Mouse (Mus musculus) liver, embryonic 16.5 days (tissue): ENCODE results near the gene Slc1a4. TPM values are rescaled to one million over a fixed set of nuclear protein-coding genes. Genes with fewer than 3 reads are reported as not detected.

Experiments used
- ATAC-seq: fragments of 200-750 bp; cut with Nextera tagmentation; 2 replicates; pipeline ENCODE4 v1.8.0; 2017; ENCODE audit warnings: low read depth, mild to moderate bottlenecking, moderate number of reproducible peaks, moderate library complexity
- H3K27ac ChIP-seq: fragments of 300-500 bp; sonication (generic); 2 replicates; pipeline ENCODE4 v1.5.1; 2014; ENCODE audit warnings: mild to moderate bottlenecking, low read length
- H3K27me3 ChIP-seq: fragments of 300-500 bp; sonication (generic); 2 replicates; pipeline ENCODE4 v1.6.1; 2014; ENCODE audit warnings: low read depth, low read length, mixed read lengths; ENCODE audit not compliant: control insufficient read depth, insufficient read depth
- H3K36me3 ChIP-seq: fragments of 300-500 bp; sonication (generic); 2 replicates; pipeline ENCODE4 v1.6.1; 2014; ENCODE audit warnings: mild to moderate bottlenecking; ENCODE audit not compliant: control insufficient read depth, insufficient read depth
- H3K4me1 ChIP-seq: fragments of 300-500 bp; sonication (generic); 2 replicates; pipeline ENCODE4 v1.6.1; 2014; ENCODE audit warnings: low read depth, low read length, mixed read lengths; ENCODE audit not compliant: control insufficient read depth
- H3K4me2 ChIP-seq: fragments of 300-500 bp; sonication (generic); 2 replicates; pipeline ENCODE4 v1.6.1; 2014; ENCODE audit warnings: low read depth, low read length, mixed read lengths
- H3K4me3 ChIP-seq: fragments of 300-500 bp; sonication (generic); 2 replicates; pipeline ENCODE4 v1.5.1; 2014; ENCODE audit warnings: low read depth, mild to moderate bottlenecking, low read length
- H3K9ac ChIP-seq: fragments of 300-500 bp; sonication (generic); 2 replicates; pipeline ENCODE4 v1.6.1; 2014; ENCODE audit warnings: low read depth, low read length
- H3K9me3 ChIP-seq: fragments of 300-500 bp; sonication (generic); replicated peaks from 2 replicates; pipeline ENCODE4 v1.6.1; 2016; ENCODE audit warnings: low read length; ENCODE audit not compliant: control insufficient read depth
- WGBS: fragments of 180-500 bp; shearing (Covaris S2); extraction: QIAGEN DNeasy Blood & Tissue Kit; methylation state at CpG from one replicate; pipeline ENCODE4 v1.1.7; 2014; ENCODE audit not compliant: insufficient replicate concordance; 5-methylcytosine and 5-hydroxymethylcytosine counted together
- polyA plus RNA-seq: library from polyadenylated mRNA; unstranded; fragments of >200 nt; fragmentation: Nextera tagmentation; extraction: Ambion mirVana; gene quantifications from 2 replicates; pipeline ENCODE4 v1.2.1, GENCODE M21; 2015

The Slc1a4 gene
- polyA plus RNA-seq: 14.6 and 15.0 TPM in 2 replicates

- H3K9ac ChIP-seq: peak within 1 kb of the TSS; percentile 90
- peak within 1 kb of the TSS; percentile 83 for H3K4me3 ChIP-seq
- H3K4me2 ChIP-seq: peak within 1 kb of the TSS; percentile 100
- H3K27me3 ChIP-seq: no peaks in the 10 kb centered on the region
- under 1% methylated on average over 48 of the region's 48 CpGs for WGBS
- H3K36me3 ChIP-seq: no peaks in the 10 kb centered on the region
- ATAC-seq: peak; percentile 97
- peak within 1 kb of the TSS; percentile 97 for H3K27ac ChIP-seq
- H3K9me3 ChIP-seq: no peaks in the 10 kb centered on the region
- H3K4me1 ChIP-seq: peaks cover 15% of the 10 kb centered on the region
Measured at GRCm38 (mm10) chr11:20332561-20333514, at the start of gene Slc1a4. Slc1a4 (minus strand) TSS chr11:20332713.

GRCm38 (mm10) chr11:20380106-20380505 is 47.6 kb upstream of the Slc1a4 start:
- 57% methylated on average over 4 of the region's 4 CpGs for WGBS
- Histone ChIP-seq H3K4me1 (no peaks in the 10 kb centered on the region), H3K36me3 (no peaks in the 10 kb centered on the region), H3K4me3 (no peak overlapping the region), H3K9ac (no peak overlapping the region), H3K4me2 (no peak overlapping the region), H3K27me3 (no peaks in the 10 kb centered on the region), H3K9me3 (no peaks in the 10 kb centered on the region; the same call in 1 of the 2 replicates), H3K27ac (no peak overlapping the region)
- no peak for ATAC-seq

GRCm38 (mm10) chr11:20376642-20377041 is 44.1 kb upstream of the Slc1a4 start:
- no peak overlapping the region for H3K4me3 ChIP-seq
- no peaks in the 10 kb centered on the region; the same call in 1 of the 2 replicates for H3K9me3 ChIP-seq
- H3K27me3 ChIP-seq: no peaks in the 10 kb centered on the region
- no peak overlapping the region for H3K4me2 ChIP-seq
- no peak overlapping the region for H3K9ac ChIP-seq
- 36% methylated on average over 7 of the region's 7 CpGs for WGBS
- no peaks in the 10 kb centered on the region for H3K4me1 ChIP-seq
- H3K27ac ChIP-seq: no peak overlapping the region
- H3K36me3 ChIP-seq: no peaks in the 10 kb centered on the region
- no peak for ATAC-seq

- Histone ChIP-seq H3K27ac (no peak overlapping the region), H3K9ac (no peak overlapping the region), H3K4me3 (no peak overlapping the region), H3K9me3 (no peaks in the 10 kb centered on the region), H3K27me3 (no peaks in the 10 kb centered on the region), H3K4me2 (no peak overlapping the region), H3K36me3 (no peaks in the 10 kb centered on the region), H3K4me1 (no peaks in the 10 kb centered on the region)
- no peak for ATAC-seq
- WGBS: 73% methylated on average over 8 of the region's 8 CpGs
Measured at GRCm38 (mm10) chr11:20372616-20373211, 40.2 kb upstream of the Slc1a4 start.

- Histone ChIP-seq H3K4me1 (no peaks in the 10 kb centered on the region), H3K27me3 (no peaks in the 10 kb centered on the region), H3K4me3 (no peak overlapping the region), H3K4me2 (no peak overlapping the region), H3K36me3 (no peaks in the 10 kb centered on the region), H3K9me3 (no peaks in the 10 kb centered on the region), H3K9ac (no peak overlapping the region), H3K27ac (no peak overlapping the region)
- no peak for ATAC-seq
- WGBS: 56% methylated on average over 2 of the region's 2 CpGs
Measured at GRCm38 (mm10) chr11:20370486-20370885, 38.0 kb upstream of the Slc1a4 start.

- no peaks in the 10 kb centered on the region for H3K36me3 ChIP-seq
- 62% methylated on average over 1 of the region's 1 CpGs for WGBS
- no peak for ATAC-seq
- H3K4me1 ChIP-seq: no peaks in the 10 kb centered on the region
- H3K27me3 ChIP-seq: no peaks in the 10 kb centered on the region
- H3K4me3 ChIP-seq: no peak overlapping the region
- H3K4me2 ChIP-seq: no peak overlapping the region
- H3K27ac ChIP-seq: no peak overlapping the region
- no peaks in the 10 kb centered on the region; the same call in 1 of the 2 replicates for H3K9me3 ChIP-seq
- H3K9ac ChIP-seq: no peak overlapping the region
Measured at GRCm38 (mm10) chr11:20366456-20366855, 33.9 kb upstream of the Slc1a4 start.

GRCm38 (mm10) chr11:20361354-20361753 is 28.8 kb upstream of the Slc1a4 start:
- Histone ChIP-seq H3K9ac (no peak overlapping the region), H3K36me3 (no peaks in the 10 kb centered on the region), H3K4me2 (no peak overlapping the region), H3K4me3 (no peak overlapping the region), H3K4me1 (no peaks in the 10 kb centered on the region), H3K9me3 (no peaks in the 10 kb centered on the region; the same call in 1 of the 2 replicates), H3K27ac (no peak overlapping the region), H3K27me3 (no peaks in the 10 kb centered on the region)
- 45% methylated on average over 3 of the region's 3 CpGs for WGBS
- no peak for ATAC-seq

GRCm38 (mm10) chr11:20357684-20358447 is 25.4 kb upstream of the Slc1a4 start:
- Histone ChIP-seq H3K9me3 (no peaks in the 10 kb centered on the region), H3K27ac (no peak overlapping the region), H3K4me1 (no peaks in the 10 kb centered on the region), H3K4me2 (no peak overlapping the region), H3K36me3 (no peaks in the 10 kb centered on the region), H3K9ac (no peak overlapping the region), H3K4me3 (no peak overlapping the region), H3K27me3 (no peaks in the 10 kb centered on the region)
- ATAC-seq: no peak
- 64% methylated on average over 9 of the region's 9 CpGs for WGBS
